Mouse (Mus musculus): ENCODE measurements around the gene Nsun4. TPM values are rescaled to one million over a fixed set of nuclear protein-coding genes. Genes with fewer than 3 reads are reported as not detected.

Nsun4 gene
- total and polyA plus RNA-seq, 3 experiments = 19.9 to 32.8 (median 20.5) TPM

DNA sequence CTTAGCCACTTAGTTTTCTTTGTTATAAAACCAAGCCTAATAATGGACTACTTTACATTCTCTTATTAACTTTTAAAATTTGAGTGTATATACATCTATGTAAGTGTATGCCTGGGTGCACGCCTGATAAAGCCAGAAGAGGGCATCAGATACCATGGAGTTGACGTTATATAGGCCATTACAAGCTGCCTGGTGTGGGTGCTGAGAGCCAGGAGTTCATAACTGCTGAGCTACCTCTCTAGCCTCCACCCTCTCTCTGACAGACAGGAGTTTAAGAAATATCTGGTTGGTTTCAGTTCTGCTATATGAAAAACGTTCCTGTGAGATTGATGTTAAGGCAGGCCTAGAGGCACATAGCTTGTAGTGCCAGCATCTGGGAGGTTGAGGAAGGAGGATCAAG is 11.5 kb downstream of the Nsun4 start:
- H3K27ac ChIP-seq (ENCODE audit: insufficient read depth, low read depth) = no peak overlapping the region
- no peaks in the 10 kb centered on the region for H3K79me2 ChIP-seq (replicated peaks; ENCODE audit: control insufficient read depth, extremely low read depth, insufficient read depth, poor library complexity, severe bottlenecking)
- in situ Hi-C loops (cut with MboI; ENCODE audit: low pct_ligation_motif_present, low pct_unique_long_range_greater_than_20kb, low sequenced_read_pairs) (no loop called here), dilution Hi-C loops (cut with MboI; ENCODE audit: extremely low pct_ligation_motif_present, extremely low pct_unique_long_range_greater_than_20kb, low sequenced_read_pairs) (no loop called here)
- peaks cover 0 to 8% of the 10 kb centered on the region in 2 experiments; a peak in 2 of 4 replicates for H3K4me1 ChIP-seq (ENCODE audit: control insufficient read depth in 1 of 2, insufficient read depth in 2 of 2)
- no peaks in the 10 kb centered on the region for H3K9me3 ChIP-seq (replicated peaks; ENCODE audit: low read length)
- DNase-seq (ENCODE audit: extremely low read depth) = peak; percentile 39
- H3K9ac ChIP-seq (ENCODE audit: insufficient read depth, low read depth) = no peak overlapping the region
- H3K4me2 ChIP-seq (ENCODE audit: insufficient read depth, low read depth, poor library complexity, severe bottlenecking) = no peak overlapping the region
- H3K4me3 ChIP-seq (replicated peaks in 1 of 3; ENCODE audit: low read depth in 2 of 3, low read length in 2 of 3, poor library complexity in 1 of 3) = no peak overlapping the region
- H3K36me3 ChIP-seq (replicated peaks in 1 of 2; ENCODE audit: control insufficient read depth in 1 of 2, insufficient read depth in 1 of 2, low read length in 1 of 2) = peaks cover 42 to 69% of the 10 kb centered on the region in 2 experiments
- H3K27me3 ChIP-seq (replicated peaks) = no peaks in the 10 kb centered on the region
- TF ChIP-seq CHD1 (IDR thresholded peaks at IDR 0.05; ENCODE audit: low read depth, low read length) (no peak), MXI1 (IDR thresholded peaks at IDR 0.05; ENCODE audit: low read depth, low read length) (no peak), MAZ (IDR thresholded peaks at IDR 0.05; ENCODE audit: low read depth, low read length) (no peak), MYC (IDR thresholded peaks at IDR 0.05; ENCODE audit: low read depth, low read length) (no peak), NRF1 (IDR thresholded peaks at IDR 0.05; ENCODE audit: low read depth, low read length) (no peak), EP300 (IDR thresholded peaks at IDR 0.05; ENCODE audit: low read length) (no peak), HCFC1 (IDR thresholded peaks at IDR 0.05; ENCODE audit: low read depth, low read length) (no peak), POLR2AphosphoS2 (IDR thresholded peaks at IDR 0.05; ENCODE audit: low read depth, low read length) (no peak), TCF12 (IDR thresholded peaks at IDR 0.05; ENCODE audit: low read depth, low read length) (no peak), MAX (IDR thresholded peaks at IDR 0.05; ENCODE audit: low read length) (no peak), RAD21 (IDR thresholded peaks at IDR 0.05; ENCODE audit: low read depth, low read length) (peak; percentile 27), SMC3 (IDR thresholded peaks at IDR 0.05; ENCODE audit: low read depth, low read length) (no peak), ZC3H11A (IDR thresholded peaks at IDR 0.05; ENCODE audit: low read depth, low read length) (no peak), ZMIZ1 (IDR thresholded peaks at IDR 0.05; ENCODE audit: low read depth, low read length) (no peak), CTCF (conservative IDR thresholded peaks at IDR 0.05 in 1 of 2, IDR thresholded peaks at IDR 0.05 in 1 of 2; ENCODE audit: low read depth in 2 of 2, low read length in 2 of 2) (peak in 1 of 2 experiments; percentile 45; a peak in 2 of 4 replicates)

DNA sequence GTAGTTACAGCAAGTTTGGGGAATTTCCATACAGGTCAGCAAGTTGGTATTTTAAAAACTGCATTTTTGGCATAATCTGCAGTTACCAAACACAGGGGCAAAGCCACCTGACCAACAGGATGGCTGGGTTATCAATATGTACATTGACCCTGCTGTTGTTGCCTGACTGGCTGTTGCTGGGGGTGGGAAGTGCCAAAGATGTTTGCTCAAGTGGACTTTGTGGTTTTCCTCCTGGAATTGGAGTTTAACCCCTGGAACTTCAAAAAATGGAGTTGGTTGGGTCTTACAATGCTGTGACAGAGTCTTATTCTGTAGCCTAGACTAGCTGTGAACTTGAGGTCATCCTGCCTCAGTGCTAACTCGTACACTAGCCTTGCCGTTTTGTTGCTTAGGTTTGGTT is 13.2 kb downstream of the Nsun4 start:
- no peak overlapping the region for H3K4me3 ChIP-seq (replicated peaks in 1 of 3; ENCODE audit: low read depth in 2 of 3, low read length in 2 of 3, poor library complexity in 1 of 3)
- H3K9me3 ChIP-seq (replicated peaks; ENCODE audit: low read length) = no peaks in the 10 kb centered on the region
- H3K4me1 ChIP-seq (ENCODE audit: control insufficient read depth in 1 of 2, insufficient read depth in 2 of 2) = peaks cover 0 to 4% of the 10 kb centered on the region in 2 experiments; a peak in 2 of 4 replicates
- no peak overlapping the region for H3K9ac ChIP-seq (ENCODE audit: insufficient read depth, low read depth)
- peaks cover 42 to 74% of the 10 kb centered on the region in 2 experiments for H3K36me3 ChIP-seq (replicated peaks in 1 of 2; ENCODE audit: control insufficient read depth in 1 of 2, insufficient read depth in 1 of 2, low read length in 1 of 2)
- dilution Hi-C loops (cut with MboI; ENCODE audit: extremely low pct_ligation_motif_present, extremely low pct_unique_long_range_greater_than_20kb, low sequenced_read_pairs) (no loop called here), in situ Hi-C loops (cut with MboI; ENCODE audit: low pct_ligation_motif_present, low pct_unique_long_range_greater_than_20kb, low sequenced_read_pairs) (no loop called here)
- no peaks in the 10 kb centered on the region for H3K79me2 ChIP-seq (replicated peaks; ENCODE audit: control insufficient read depth, extremely low read depth, insufficient read depth, poor library complexity, severe bottlenecking)
- no peaks in the 10 kb centered on the region for H3K27me3 ChIP-seq (replicated peaks)
- TF ChIP-seq HCFC1 (IDR thresholded peaks at IDR 0.05; ENCODE audit: low read depth, low read length) = no peak
- TF ChIP-seq GABPA (IDR thresholded peaks at IDR 0.05; ENCODE audit: insufficient replicate concordance, low read depth, low read length) = no peak
- TF ChIP-seq ETS1 (conservative IDR thresholded peaks at IDR 0.05; ENCODE audit: low read depth, low read length) = no peak
- no peak for TF ChIP-seq PAX5 (IDR thresholded peaks at IDR 0.05; ENCODE audit: low read length)
- no peak for TF ChIP-seq TBP (conservative IDR thresholded peaks at IDR 0.05; ENCODE audit: low read depth, low read length)
- TF ChIP-seq POLR2AphosphoS2 (IDR thresholded peaks at IDR 0.05; ENCODE audit: low read depth, low read length) = no peak
- TF ChIP-seq E2F4 (IDR thresholded peaks at IDR 0.05; ENCODE audit: insufficient replicate concordance, low read depth, low read length) = no peak
- no peak for TF ChIP-seq NRF1 (IDR thresholded peaks at IDR 0.05; ENCODE audit: low read depth, low read length)
- TF ChIP-seq ZKSCAN1 (IDR thresholded peaks at IDR 0.05; ENCODE audit: borderline replicate concordance, low read depth, low read length) = no peak
- TF ChIP-seq CHD2 (IDR thresholded peaks at IDR 0.05; ENCODE audit: low read length) = no peak
- no peak overlapping the region for H3K4me2 ChIP-seq (ENCODE audit: insufficient read depth, low read depth, poor library complexity, severe bottlenecking)
- DNase-seq (ENCODE audit: extremely low read depth) = no peak
- H3K27ac ChIP-seq (ENCODE audit: insufficient read depth, low read depth) = no peak overlapping the region
